Mouse (Mus musculus): ENCODE measurements around the gene Pcsk6. TPM values are rescaled to one million over a fixed set of nuclear protein-coding genes. Genes with fewer than 3 reads are reported as not detected.

The Pcsk6 gene
- total RNA-seq, 2 experiments from 2014 or later: 62.8 to 69.7 TPM

DNA sequence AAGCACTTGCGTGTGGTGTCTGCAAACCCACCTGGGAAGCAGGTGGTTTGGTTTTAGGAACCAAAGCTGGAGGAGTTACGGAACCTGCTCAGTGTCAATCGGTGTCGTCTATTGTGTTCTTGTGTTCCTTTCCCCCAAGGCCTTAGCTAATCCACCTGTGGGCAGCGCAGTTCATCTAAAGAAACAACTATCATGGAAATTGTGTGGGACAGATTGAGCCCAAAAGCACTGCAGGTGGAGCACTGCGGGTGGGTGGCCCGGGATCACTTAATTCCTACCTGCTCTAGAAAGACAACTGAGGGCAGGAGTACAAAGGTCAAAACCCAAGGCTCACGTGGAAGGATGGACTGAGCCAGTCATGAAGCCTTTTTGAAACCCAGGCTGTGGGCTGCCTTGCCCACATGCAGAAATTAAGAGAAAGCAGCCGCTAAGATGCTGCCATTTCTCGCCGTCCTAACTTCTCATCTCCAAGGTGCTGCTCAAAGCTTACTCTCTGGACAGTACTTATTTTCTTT lies 229.2 kb downstream of the Pcsk6 start:
- DNase-seq: no peak
- intact Hi-C loops (cut with DNase I): no loop called here

DNA sequence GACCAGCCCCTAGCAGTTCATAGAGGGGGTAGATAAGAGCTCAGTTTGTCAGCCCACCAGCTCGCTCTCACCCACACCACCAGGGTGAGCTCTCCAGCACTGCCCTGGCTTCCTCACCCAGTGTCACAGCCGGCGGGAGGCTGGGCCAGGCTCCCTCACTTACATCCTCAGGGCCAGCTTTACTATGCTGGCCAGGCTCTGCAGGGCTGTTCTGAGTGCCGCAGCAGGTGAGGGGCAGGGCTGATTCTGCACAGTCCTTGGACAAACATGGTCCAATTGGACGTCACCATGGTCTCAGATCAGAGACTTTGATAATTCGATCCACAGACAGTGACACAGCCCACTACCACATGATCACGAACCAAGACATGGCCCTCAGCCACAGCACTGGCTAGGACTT lies 230.0 kb downstream of the Pcsk6 start:
- no peak for DNase-seq
- intact Hi-C loops (cut with DNase I): no loop called here

DNA sequence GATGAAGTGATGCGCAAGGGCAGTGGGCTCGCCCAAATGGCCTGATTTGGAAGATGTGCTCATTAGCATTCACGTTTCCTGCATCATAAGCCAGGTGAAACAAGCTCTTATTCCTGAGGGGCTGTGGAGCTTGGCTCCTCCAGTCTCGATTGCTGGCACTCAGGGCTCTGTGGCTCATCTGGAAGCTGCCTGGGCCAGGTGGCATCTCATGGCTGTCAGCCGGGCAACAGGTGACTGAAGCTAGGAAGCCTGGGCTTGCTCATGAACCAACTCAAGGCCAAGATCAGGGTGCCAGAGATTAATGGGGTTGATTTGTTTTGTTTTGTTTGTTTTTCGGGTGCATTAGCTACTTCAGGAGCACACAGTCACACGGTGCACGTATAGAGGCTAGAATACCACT lies 231.1 kb downstream of the Pcsk6 start:
- intact Hi-C loops (cut with DNase I): no loop called here
- no peak for DNase-seq

DNA sequence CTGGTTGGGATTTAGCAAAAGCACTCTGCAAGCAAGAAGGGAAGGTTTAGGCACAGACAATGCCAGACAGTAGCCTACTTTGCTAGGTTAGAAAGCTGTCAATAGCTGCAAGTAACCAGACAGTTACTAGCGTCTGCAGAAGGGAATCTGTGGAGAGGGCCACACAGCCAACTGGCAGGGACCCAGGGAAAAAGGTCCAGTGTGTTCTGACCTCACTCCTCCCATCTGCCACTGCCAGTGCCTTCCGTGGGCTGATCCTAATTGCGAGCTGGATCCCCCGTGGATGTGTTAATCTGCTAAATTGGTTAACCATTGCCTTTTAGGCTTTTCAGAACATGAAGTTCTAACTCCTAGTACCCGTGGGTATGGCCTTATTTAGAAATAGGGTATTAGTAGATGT lies 232.6 kb downstream of the Pcsk6 start:
- DNase-seq: peak; percentile 16 to 32
- intact Hi-C loops (cut with DNase I): no loop called here

DNA sequence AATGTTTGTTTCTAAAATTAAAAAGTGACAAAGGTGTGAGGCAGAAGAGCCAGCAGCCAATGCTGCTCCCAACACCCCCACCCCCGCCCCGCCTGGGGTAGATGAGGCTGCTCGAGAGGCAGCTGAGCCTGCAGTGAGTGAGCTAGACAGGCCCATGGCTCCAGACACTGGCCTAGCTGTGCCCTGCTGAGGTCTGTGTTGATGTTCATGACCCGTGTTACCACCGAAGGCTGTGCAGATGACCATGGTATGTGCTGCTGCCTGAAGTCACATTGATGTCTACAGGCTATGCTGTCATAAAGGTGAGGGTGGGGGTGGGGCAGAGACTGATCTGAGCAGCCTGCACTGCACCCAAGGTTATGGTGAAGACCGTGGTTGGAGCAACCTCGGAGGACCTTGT lies 237.3 kb downstream of the Pcsk6 start:
- no peak for DNase-seq
- intact Hi-C loops (cut with DNase I): no loop called here

Other genes starting within 250 kb of the Pcsk6 start
- gene Tarsl2, start 216.8 kb upstream of the Pcsk6 start, total RNA-seq (2021): 10 to 100 TPM; 26.8 to 27.6 TPM
- gene Tm2d3, start 170.6 kb upstream of the Pcsk6 start, total RNA-seq (2021): 10 to 100 TPM; 17.7 to 18.4 TPM
- gene Gm45213, start 181.9 kb downstream of the Pcsk6 start, total RNA-seq (2021): not detected
- gene Snrpa1, start 197.3 kb downstream of the Pcsk6 start, total RNA-seq (2021): 10 to 100 TPM; 19.1 to 21.1 TPM
- gene Selenos, start 217.9 kb downstream of the Pcsk6 start, total RNA-seq (2021): 10 to 100 TPM; 28.4 to 29.6 TPM
- gene Chsy1, start 247.8 kb downstream of the Pcsk6 start, total RNA-seq (2021): 10 to 100 TPM; 20.2 to 21.5 TPM